Mouse (Mus musculus): ENCODE measurements around the gene Abcc1.

DNA sequence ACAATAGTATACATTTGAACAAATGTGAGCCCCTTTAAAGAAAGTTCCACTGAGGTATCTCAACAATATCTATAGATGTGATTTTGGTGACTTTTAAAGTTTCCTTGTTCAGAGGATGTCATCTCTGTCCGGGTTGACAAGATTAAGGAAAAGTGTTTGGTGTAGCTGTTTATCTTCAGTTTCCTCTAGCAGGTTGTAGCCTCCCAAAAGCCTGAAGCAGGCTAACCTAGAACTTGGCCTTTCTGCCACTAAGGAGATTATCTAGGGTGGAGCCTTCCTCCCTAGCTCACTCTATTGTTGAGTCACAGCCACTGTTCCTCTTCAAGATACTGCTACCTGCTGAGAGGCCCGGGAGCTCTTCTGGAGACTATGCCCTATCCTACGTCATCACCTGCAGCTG, 16.4 kb upstream of the Abcc1 start:
- TF ChIP-seq CTCF (conservative IDR thresholded peaks at IDR 0.05; ENCODE audit: low read length) (no peak), NANOG (IDR thresholded peaks at IDR 0.05; ENCODE audit: borderline replicate concordance, low read length) (no peak), POU5F1 (IDR thresholded peaks at IDR 0.05; ENCODE audit: borderline replicate concordance, low read length) (no peak)
